Mouse (Mus musculus): ENCODE results near the gene Olfr1414.

GRCm38 (mm10) chr1:92536972-92537371, 18.5 kb upstream of the Olfr1414 start:
- TF ChIP-seq CTCF (IDR thresholded peaks at IDR 0.05; ENCODE audit: borderline replicate concordance, extremely low read depth, insufficient read depth, insufficient read length) (no peak), POLR2A (IDR thresholded peaks at IDR 0.05; ENCODE audit: borderline replicate concordance, extremely low read depth, insufficient read depth, insufficient read length, poor library complexity, severe bottlenecking) (no peak)

All from brain, embryonic 14.5 days (tissue).